Mouse (Mus musculus) lung, embryonic 15.5 days (tissue): ENCODE measurements at regions not wholly inside any gene's neighbourhood (a gene's known extent, or its start where the extent isn't known, plus 50 kb on each side); places are given as distances from the start of the nearest gene placed in this dataset.
"Not testable (repeated sequence)": the region's sequence is repeated elsewhere in the genome, so short reads cannot be mapped to it uniquely, and the experiment has no call there.

Experiments
- ATAC-seq: fragments of 200-750 bp; cut with Nextera tagmentation; 2 replicates; pipeline ENCODE4 v1.8.0; 2017; ENCODE audit warnings: moderate number of reproducible peaks, borderline replicate concordance; ENCODE audit not compliant: low FRiP score, low TSS enrichment; ENCODE audit errors: extremely low read depth
- H3K27ac ChIP-seq: fragments of 300-500 bp; sonication (generic); 2 replicates; pipeline ENCODE4 v1.5.1; 2015; ENCODE audit warnings: moderate library complexity, mild to moderate bottlenecking, inconsistent platforms
- H3K27me3 ChIP-seq: fragments of 300-500 bp; sonication (generic); 2 replicates; pipeline ENCODE4 v1.6.1; 2015; ENCODE audit warnings: inconsistent platforms
- H3K36me3 ChIP-seq: fragments of 300-500 bp; sonication (generic); 2 replicates; pipeline ENCODE4 v1.6.1; 2015; ENCODE audit warnings: inconsistent platforms
- H3K4me1 ChIP-seq: fragments of 300-500 bp; sonication (generic); 2 replicates; pipeline ENCODE4 v1.6.1; 2015; ENCODE audit warnings: inconsistent platforms
- H3K4me2 ChIP-seq: fragments of 300-500 bp; sonication (generic); 2 replicates; pipeline ENCODE4 v1.6.1; 2015; ENCODE audit warnings: inconsistent platforms, mild to moderate bottlenecking, moderate library complexity
- H3K4me3 ChIP-seq: fragments of 300-500 bp; sonication (generic); 2 replicates; pipeline ENCODE4 v1.5.1; 2015; ENCODE audit warnings: mild to moderate bottlenecking, inconsistent platforms
- H3K9ac ChIP-seq: fragments of 300-500 bp; sonication (generic); 2 replicates; pipeline ENCODE4 v1.6.1; 2015; ENCODE audit warnings: inconsistent platforms
- H3K9me3 ChIP-seq: fragments of 300-500 bp; sonication (generic); 2 replicates; pipeline ENCODE4 v1.6.1; 2016; ENCODE audit warnings: inconsistent platforms
- WGBS: fragments of 180-500 bp; shearing (Covaris S2); methylation state at CpG from one replicate; pipeline ENCODE4 v1.1.7; 2015; 5-methylcytosine and 5-hydroxymethylcytosine counted together

GRCm38 (mm10) chr12:48387724-48388123 lies 994.7 kb upstream of the Foxg1 start:
- H3K4me1 ChIP-seq, result no peaks in the 10 kb centered on the region
- 44% methylated on average over 4 of the region's 4 CpGs for WGBS
- no peak overlapping the region for H3K4me2 ChIP-seq
- H3K9me3 ChIP-seq, result no peaks in the 10 kb centered on the region
- H3K9ac ChIP-seq, result no peak overlapping the region
- ATAC-seq, result no peak
- no peaks in the 10 kb centered on the region for H3K27me3 ChIP-seq
- no peak overlapping the region for H3K27ac ChIP-seq
- H3K4me3 ChIP-seq, result no peak overlapping the region
- no peaks in the 10 kb centered on the region for H3K36me3 ChIP-seq

GRCm38 (mm10) chr12:48388192-48388812 lies 994.2 kb upstream of the Foxg1 start:
- H3K9me3 ChIP-seq, result no peaks in the 10 kb centered on the region

GRCm38 (mm10) chr12:48391008-48391407 lies 991.5 kb upstream of the Foxg1 start:
- ATAC-seq, result no peak
- H3K27ac ChIP-seq, result no peak overlapping the region
- no peaks in the 10 kb centered on the region for H3K4me1 ChIP-seq
- no peak overlapping the region for H3K4me2 ChIP-seq
- WGBS, result 52% methylated on average over 4 of the region's 4 CpGs
- no peak overlapping the region for H3K9ac ChIP-seq
- no peaks in the 10 kb centered on the region for H3K9me3 ChIP-seq
- no peaks in the 10 kb centered on the region for H3K27me3 ChIP-seq
- H3K36me3 ChIP-seq, result no peaks in the 10 kb centered on the region
- H3K4me3 ChIP-seq, result no peak overlapping the region

More at GRCm38 (mm10) chr12:48388192-48388812, 994.2 kb upstream of the Foxg1 start:
- Histone ChIP-seq H3K9ac (no peak overlapping the region), H3K4me3 (no peak overlapping the region), H3K4me1 (no peaks in the 10 kb centered on the region), H3K4me2 (no peak overlapping the region), H3K36me3 (no peaks in the 10 kb centered on the region), H3K27ac (no peak overlapping the region), H3K27me3 (no peaks in the 10 kb centered on the region)
- no peak for ATAC-seq
- WGBS, result 73% methylated on average over 5 of the region's 5 CpGs

- Histone ChIP-seq H3K4me2 (no peak overlapping the region), H3K36me3 (no peaks in the 10 kb centered on the region), H3K27ac (no peak overlapping the region), H3K4me3 (no peak overlapping the region), H3K4me1 (no peaks in the 10 kb centered on the region), H3K27me3 (no peaks in the 10 kb centered on the region), H3K9me3 (no peaks in the 10 kb centered on the region), H3K9ac (no peak overlapping the region)
- 57% methylated on average over 4 of the region's 4 CpGs for WGBS
- no peak for ATAC-seq
Measured at GRCm38 (mm10) chr12:48439333-48440046, 943.0 kb upstream of the Foxg1 start.

GRCm38 (mm10) chr12:48448719-48449118 lies 933.7 kb upstream of the Foxg1 start:
- not testable (repeated sequence) for H3K9ac ChIP-seq, H3K27me3 ChIP-seq, H3K4me1 ChIP-seq, H3K36me3 ChIP-seq, ATAC-seq, H3K27ac ChIP-seq, H3K4me3 ChIP-seq, H3K4me2 ChIP-seq, H3K9me3 ChIP-seq
- 56% methylated on average over 3 of the region's 3 CpGs for WGBS

- no peak for ATAC-seq
- Histone ChIP-seq H3K9ac (no peak overlapping the region), H3K4me1 (no peaks in the 10 kb centered on the region), H3K36me3 (no peaks in the 10 kb centered on the region), H3K9me3 (no peaks in the 10 kb centered on the region), H3K4me2 (no peak overlapping the region), H3K27me3 (no peaks in the 10 kb centered on the region), H3K27ac (no peak overlapping the region), H3K4me3 (no peak overlapping the region)
- 67% methylated on average over 2 of the region's 2 CpGs for WGBS
Measured at GRCm38 (mm10) chr12:48462392-48462791, 920.1 kb upstream of the Foxg1 start.

GRCm38 (mm10) chr12:48500735-48501134 lies 881.7 kb upstream of the Foxg1 start:
- 24% methylated on average over 3 of the region's 3 CpGs for whole genome bisulfite sequencing
- Histone ChIP-seq H3K27ac (no peak overlapping the region), H3K4me2 (0 out of 2 replicates have a peak overlapping the region, but pooled peaks have one; percentile 14), H3K36me3 (no peaks in the 10 kb centered on the region), H3K27me3 (no peaks in the 10 kb centered on the region), H3K4me1 (no peaks in the 10 kb centered on the region), H3K9ac (no peak overlapping the region), H3K4me3 (no peak overlapping the region), H3K9me3 (no peaks in the 10 kb centered on the region)
- ATAC-seq, result no peak

- no peak for ATAC-seq
- Histone ChIP-seq H3K9ac (no peak overlapping the region), H3K27ac (no peak overlapping the region), H3K4me2 (no peak overlapping the region), H3K9me3 (no peaks in the 10 kb centered on the region), H3K4me3 (no peak overlapping the region), H3K4me1 (no peaks in the 10 kb centered on the region), H3K27me3 (no peaks in the 10 kb centered on the region), H3K36me3 (no peaks in the 10 kb centered on the region)
- 88% methylated on average over 3 of the region's 3 CpGs for WGBS
Measured at GRCm38 (mm10) chr12:48511594-48511993, 870.9 kb upstream of the Foxg1 start.

GRCm38 (mm10) chr12:48512259-48512658 lies 870.2 kb upstream of the Foxg1 start:
- Histone ChIP-seq H3K27ac (no peak overlapping the region), H3K27me3 (no peaks in the 10 kb centered on the region), H3K9ac (no peak overlapping the region), H3K4me2 (no peak overlapping the region), H3K36me3 (no peaks in the 10 kb centered on the region), H3K4me3 (no peak overlapping the region), H3K4me1 (no peaks in the 10 kb centered on the region), H3K9me3 (no peaks in the 10 kb centered on the region)
- 64% methylated on average over 3 of the region's 3 CpGs for WGBS
- no peak for ATAC-seq

- Histone ChIP-seq H3K27ac (no peak overlapping the region), H3K9me3 (no peaks in the 10 kb centered on the region), H3K4me2 (no peak overlapping the region), H3K9ac (no peak overlapping the region), H3K27me3 (no peaks in the 10 kb centered on the region), H3K4me3 (no peak overlapping the region), H3K36me3 (no peaks in the 10 kb centered on the region), H3K4me1 (no peaks in the 10 kb centered on the region)
- ATAC-seq, result no peak
- 81% methylated on average over 3 of the region's 3 CpGs for WGBS
Measured at GRCm38 (mm10) chr12:48521996-48522395, 860.5 kb upstream of the Foxg1 start.

- 80% methylated on average over 20 of the region's 20 CpGs for WGBS
Measured at GRCm38 (mm10) chr12:48559690-48560089, 822.8 kb upstream of the Foxg1 start.

GRCm38 (mm10) chr12:48604401-48605197 lies 777.9 kb upstream of the Foxg1 start:
- no peak for ATAC-seq
- no peak overlapping the region for H3K27ac ChIP-seq
- 69% methylated on average over 5 of the region's 5 CpGs for WGBS

More at GRCm38 (mm10) chr12:48559690-48560089, 822.8 kb upstream of the Foxg1 start:
- H3K27me3 ChIP-seq, H3K4me3 ChIP-seq, H3K4me1 ChIP-seq, H3K9ac ChIP-seq, H3K4me2 ChIP-seq, ATAC-seq, H3K36me3 ChIP-seq, H3K9me3 ChIP-seq, H3K27ac ChIP-seq: not testable (repeated sequence)

More at GRCm38 (mm10) chr12:48604401-48605197, 777.9 kb upstream of the Foxg1 start:
- no peaks in the 10 kb centered on the region for H3K9me3 ChIP-seq
- no peak overlapping the region for H3K4me3 ChIP-seq
- no peaks in the 10 kb centered on the region for H3K4me1 ChIP-seq
- H3K36me3 ChIP-seq, result no peaks in the 10 kb centered on the region
- H3K27me3 ChIP-seq, result no peaks in the 10 kb centered on the region
- no peak overlapping the region for H3K9ac ChIP-seq
- no peak overlapping the region for H3K4me2 ChIP-seq
